Mouse (Mus musculus) CD4-positive helper T cell, adult 2 months (primary cell): Measurements from ENCODE around the gene Klhl2.

Experiments used
- DNase-seq: peaks from one replicate; pipeline ENCODE4 v3.0.0-alpha.2; 2012; ENCODE audit warnings: low read depth, missing footprints, low spot score

Gene Klhl2

GRCm38 (mm10) chr8:64831656-64832055, 18.2 kb downstream of the Klhl2 start:
- no peak for DNase-seq

DNA sequence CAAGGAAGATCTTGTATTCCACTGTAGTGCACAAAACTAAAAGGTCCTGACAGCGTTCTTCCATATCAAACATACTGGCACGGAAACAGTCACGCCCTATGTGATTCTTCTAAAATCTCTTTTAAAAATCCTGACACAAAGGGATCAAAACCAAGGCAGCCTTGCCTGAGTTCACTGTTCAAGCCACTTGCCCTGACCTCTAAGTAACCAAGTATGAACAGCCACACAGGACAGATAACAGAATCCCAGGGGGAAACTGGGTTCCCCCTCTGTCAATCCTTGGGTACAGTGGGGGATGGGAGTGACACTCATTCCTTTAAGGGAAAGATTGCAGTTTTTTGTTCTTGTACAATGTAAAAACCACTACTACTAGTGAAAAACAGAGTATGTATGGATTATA, 19.9 kb downstream of the Klhl2 start:
- no peak for DNase-seq

- DNase-seq: no peak
Observed at GRCm38 (mm10) chr8:64829391-64829790, 20.4 kb downstream of the Klhl2 start.

- DNase-seq: no peak
Observed at GRCm38 (mm10) chr8:64828466-64828865, 21.4 kb downstream of the Klhl2 start.

DNA sequence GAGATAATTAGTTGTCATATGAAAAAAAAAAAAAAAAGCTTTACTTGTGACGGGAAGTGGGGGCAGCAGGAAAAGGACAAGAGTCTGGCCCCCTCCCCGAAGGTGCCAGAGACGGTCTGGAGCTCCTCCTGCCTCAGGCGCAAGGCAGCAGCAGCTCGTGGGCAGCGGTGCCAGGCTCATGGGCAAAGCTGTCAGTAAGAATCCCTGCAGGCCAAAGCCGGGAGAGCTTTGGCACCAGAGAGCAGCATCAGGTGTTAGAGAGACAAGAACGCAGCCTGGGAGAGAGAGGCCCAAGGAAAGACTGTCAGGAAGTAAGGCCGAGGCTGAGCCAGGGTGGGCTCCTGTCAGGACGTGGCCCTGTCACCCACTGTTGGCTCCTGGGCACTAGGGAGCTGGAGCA, 22.5 kb downstream of the Klhl2 start:
- no peak for DNase-seq

DNA sequence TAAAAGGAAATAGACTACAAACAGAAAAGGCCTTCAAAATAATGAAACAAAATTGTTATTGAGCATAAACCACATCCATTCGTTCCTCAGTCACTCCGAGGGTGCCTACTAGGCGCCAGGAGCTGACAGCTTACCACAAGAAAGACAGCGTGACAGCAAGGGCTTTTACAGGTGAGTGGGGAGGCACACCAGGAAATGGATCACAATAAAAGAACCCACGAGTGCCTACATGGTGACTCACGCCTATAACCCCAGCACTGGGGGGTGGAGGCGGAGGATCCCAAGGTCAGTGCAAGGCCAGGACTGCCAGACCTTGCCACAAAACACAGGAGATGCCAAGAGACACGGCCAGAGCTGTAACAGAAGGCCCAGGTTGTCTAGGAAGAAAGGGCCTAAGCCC, 23.4 kb downstream of the Klhl2 start:
- peak; percentile 74 for DNase-seq

GRCm38 (mm10) chr8:64823905-64824304, 25.9 kb downstream of the Klhl2 start:
- no peak for DNase-seq

DNA sequence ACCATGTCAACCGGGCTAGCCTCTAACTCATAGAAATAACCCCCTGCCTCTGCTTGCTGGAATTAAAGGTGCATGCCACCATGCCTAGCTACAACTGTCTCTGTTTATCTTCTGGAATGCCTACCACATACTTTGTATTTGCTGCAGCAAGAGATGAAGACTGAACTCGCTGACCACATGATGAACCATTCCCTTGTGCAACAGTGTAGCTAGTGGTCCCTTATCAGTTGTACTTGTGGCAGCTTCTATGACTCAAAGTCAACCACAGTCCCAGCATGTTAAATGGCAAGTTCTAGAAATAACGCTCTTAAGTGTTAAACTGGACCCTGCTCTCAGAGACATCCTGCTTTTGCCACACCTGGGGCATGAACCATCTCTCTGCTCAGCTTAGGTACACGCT, 28.9 kb downstream of the Klhl2 start:
- no peak for DNase-seq

GRCm38 (mm10) chr8:64811790-64812189, 38.0 kb downstream of the Klhl2 start:
- DNase-seq: no peak

GRCm38 (mm10) chr8:64811083-64811482, 38.7 kb downstream of the Klhl2 start:
- no peak for DNase-seq

- DNase-seq: no peak
Observed at GRCm38 (mm10) chr8:64806558-64806957, 43.3 kb downstream of the Klhl2 start.

DNA sequence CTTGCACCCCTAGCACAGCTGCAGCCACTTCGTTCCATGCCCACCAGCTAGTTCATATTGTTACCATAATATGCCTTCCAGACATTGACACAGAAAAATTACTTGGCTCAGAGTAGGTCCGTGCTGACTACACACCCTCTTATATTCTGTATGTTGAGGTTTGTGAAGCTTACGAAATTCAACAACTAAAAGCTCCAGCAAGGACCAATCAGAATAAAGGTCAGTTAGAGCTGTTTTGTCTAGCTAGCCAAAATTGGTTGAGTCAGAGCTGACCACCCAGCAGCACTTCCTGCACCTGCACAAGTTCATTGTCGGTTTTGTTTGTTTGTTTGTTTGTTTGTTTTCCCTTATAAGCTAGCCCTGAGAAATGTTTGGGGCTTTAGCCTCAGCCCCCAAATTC, 44.8 kb downstream of the Klhl2 start:
- no peak for DNase-seq

- DNase-seq: no peak
Observed at GRCm38 (mm10) chr8:64799306-64799705, 50.5 kb downstream of the Klhl2 start.

DNA sequence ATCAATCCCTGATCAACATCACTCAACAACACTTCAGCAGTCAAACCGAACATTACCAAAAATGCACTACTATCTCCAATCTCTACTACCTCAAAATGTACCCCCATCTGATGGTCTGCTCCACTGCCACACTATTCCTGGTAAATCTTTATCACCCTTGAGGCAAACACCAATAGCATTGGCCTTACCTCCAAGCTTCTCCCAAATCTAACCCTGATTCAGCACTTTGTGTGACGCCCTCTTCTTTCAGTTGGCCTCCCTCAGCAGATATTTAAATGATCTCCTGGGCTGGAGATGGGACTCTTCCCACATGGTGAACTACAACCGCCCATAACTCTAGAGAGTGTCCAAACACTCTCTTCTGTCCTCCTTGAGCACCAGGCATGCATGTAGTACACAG, 51.3 kb downstream of the Klhl2 start:
- no peak for DNase-seq

DNA sequence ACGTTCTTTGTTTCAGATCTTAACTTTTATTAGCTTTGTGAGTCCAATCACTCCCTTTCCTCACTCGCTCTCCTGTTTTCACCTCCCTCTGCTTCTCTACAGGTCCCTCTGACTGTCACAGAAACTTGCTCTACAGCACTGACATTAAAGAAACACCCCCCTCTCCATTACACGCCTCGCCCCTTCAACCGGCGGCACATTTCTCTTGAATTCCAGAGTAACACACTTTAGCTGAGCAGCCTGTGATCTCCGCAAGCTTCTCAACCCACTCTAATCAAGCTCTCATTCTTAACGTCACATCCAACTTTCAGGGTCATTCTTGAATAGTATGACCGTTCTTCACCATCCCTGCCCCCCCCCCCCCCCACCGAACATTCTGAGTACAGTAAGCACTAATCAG, 52.1 kb downstream of the Klhl2 start:
- no peak for DNase-seq

GRCm38 (mm10) chr8:64791250-64791881, 58.5 kb downstream of the Klhl2 start:
- DNase-seq: no peak

DNA sequence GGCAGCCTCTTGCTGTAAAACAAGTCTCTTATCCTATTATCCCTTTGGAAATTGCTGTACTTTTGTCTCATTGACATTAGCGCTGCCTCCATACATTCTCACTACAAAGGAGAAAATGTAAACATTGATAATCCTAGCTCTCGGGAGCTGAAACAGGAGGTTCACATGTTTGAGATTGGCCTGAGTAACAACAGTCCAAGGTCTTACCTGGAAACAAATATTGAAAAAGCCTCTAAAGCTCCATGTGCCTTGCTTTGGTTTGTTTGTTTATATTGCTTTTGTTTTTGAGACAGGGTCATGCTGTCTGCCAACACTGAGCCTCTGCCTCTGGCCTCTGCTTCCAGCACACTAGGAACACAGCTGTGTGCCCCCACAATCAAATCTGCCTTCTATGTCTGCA, 59.4 kb downstream of the Klhl2 start:
- no peak for DNase-seq

- DNase-seq: peak; percentile 62
Observed at GRCm38 (mm10) chr8:64788715-64789114, 61.1 kb downstream of the Klhl2 start.

DNA sequence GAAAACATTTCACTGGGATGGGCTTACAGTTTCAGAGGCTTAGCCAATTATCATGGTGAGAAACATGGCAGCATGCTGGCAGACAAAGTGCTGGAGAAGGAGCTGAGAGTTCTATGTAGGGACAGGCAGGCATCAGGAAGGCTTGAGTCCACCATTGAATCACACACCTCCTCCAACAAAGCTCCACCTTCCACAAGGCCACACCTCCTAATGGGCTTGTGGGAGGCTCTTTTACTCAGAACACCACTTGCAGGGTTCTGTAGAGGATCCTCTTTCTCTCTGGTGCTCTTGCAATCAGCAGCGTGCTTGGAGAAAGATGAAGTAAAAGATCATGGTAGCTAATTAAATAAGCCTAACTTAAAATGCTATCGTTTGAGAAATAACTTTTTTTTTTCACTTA, 63.0 kb downstream of the Klhl2 start:
- no peak for DNase-seq

DNA sequence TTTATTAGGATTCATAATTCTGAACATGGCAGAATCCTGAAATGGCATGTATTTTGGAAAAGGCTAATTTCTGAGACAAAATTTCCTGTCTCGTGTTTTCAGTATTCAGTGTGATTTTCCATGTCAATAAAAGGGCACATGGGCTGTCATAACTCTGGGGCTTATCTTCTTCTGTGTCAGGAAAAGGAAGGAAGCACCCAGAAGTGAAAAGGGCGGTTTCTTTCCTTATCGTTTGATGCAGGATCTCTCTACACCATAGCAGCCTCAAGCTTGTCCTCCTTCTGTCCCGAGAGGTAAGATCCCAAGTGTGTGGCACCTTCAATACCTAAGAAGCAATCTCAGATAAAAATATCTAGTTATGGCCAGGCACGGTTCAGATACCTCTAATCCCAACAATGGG, 65.6 kb downstream of the Klhl2 start:
- no peak for DNase-seq

- no peak for DNase-seq
Observed at GRCm38 (mm10) chr8:64781947-64782346, 67.9 kb downstream of the Klhl2 start.

GRCm38 (mm10) chr8:64777925-64778324, 71.9 kb downstream of the Klhl2 start:
- no peak for DNase-seq

DNA sequence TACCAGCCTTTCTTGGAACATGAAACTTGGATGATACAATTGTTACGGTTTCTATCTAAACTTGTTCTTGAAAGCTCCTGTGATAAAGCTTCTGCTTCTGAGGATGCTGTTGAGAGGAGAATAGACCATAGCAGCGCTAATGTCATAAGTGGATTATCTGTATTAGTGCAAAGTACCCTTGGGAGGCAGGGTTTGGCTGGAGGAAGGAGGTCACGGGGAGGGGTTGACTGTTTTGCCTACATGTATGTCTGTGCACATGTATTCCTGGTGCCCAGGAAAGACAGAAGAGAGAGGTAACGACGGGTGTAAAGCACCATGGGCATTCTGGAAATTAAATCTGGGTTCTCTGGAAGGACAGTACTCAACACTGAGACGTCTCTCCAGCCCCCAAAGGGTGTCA, 75.7 kb downstream of the Klhl2 start:
- DNase-seq: no peak

- DNase-seq: peak; percentile 57
Observed at GRCm38 (mm10) chr8:64770814-64771213, 79.0 kb downstream of the Klhl2 start.
